Mouse (Mus musculus) olfactory bulb, adult 2 months (tissue): ENCODE results near the gene Arid3b.

Experiments
- CTCF ChIP-seq: fragments of 200-500 bp; IDR thresholded peaks from 2 replicates; pipeline ENCODE4 v1.5.1; 2012; ENCODE audit warnings: low read depth, mild to moderate bottlenecking, low read length, moderate library complexity; ENCODE audit not compliant: insufficient read depth
- POLR2A ChIP-seq: fragments of 200-500 bp; IDR thresholded peaks from 2 replicates; pipeline ENCODE4 v1.6.1; 2012; ENCODE audit warnings: mild to moderate bottlenecking, low read depth, low read length, moderate library complexity; ENCODE audit not compliant: insufficient read depth

- TF ChIP-seq POLR2A (no peak), CTCF (no peak)
Measured at GRCm38 (mm10) chr9:57864336-57864735, 27.7 kb upstream of the Arid3b start.
